Mouse (Mus musculus): Measurements from ENCODE around the gene Hint2.

The Hint2 gene

DNA sequence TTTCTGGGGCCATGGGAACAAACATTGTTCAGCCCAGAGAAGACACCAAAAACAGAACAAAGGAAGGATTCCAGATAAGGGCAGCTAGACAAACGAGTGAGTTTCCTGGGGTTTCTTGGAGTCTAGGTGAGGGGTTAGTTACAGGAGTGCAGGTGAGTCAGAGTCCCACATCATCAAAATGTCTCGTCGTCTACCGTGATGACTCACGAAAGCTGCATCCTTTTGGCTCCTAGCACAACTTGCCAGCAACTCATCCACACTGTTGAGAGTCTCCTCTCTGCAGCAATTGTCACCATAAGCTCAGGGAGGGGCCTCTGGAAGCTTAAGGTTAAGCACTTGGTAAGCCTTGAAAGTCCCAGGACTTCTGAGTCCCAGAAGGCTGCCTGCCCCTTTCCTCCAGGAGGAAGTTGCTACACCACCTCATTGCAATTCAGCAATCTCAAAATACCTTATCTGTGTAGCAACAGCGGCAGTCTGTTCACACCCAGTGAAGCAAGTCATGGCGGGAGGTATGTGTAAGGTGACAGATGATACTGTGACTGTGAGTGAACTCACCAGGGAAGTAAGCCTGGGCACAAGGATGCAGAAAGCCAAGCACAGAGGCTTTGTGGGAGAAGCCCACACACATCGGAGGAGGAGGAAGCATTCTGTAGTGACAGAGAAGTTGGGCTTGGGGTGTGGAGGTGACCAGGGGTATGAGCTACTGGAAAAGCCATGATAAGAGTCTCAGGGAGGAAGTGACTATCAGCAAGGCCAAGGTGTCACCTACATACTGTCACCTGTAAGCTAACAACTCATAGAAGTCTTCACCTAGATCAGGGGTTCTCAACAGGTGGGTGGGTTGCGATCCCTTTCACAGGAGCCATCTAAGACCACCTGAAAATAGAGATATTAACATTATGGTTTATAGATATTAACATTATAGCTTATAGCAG lies 51.2 kb downstream of the Hint2 start:
- no peak for DNase-seq (ENCODE audit: low spot score in 2 of 2)
